Mouse (Mus musculus) CH12.LX (cell line): ENCODE measurements around the gene 9130409I23Rik. TPM values are rescaled to one million over a fixed set of nuclear protein-coding genes. Genes with fewer than 3 reads are reported as not detected.

Source experiments
- DNase-seq: peaks from one replicate; pipeline ENCODE4 v3.0.0-alpha.2; 2013; ENCODE audit errors: extremely low read depth
- H3K27ac ChIP-seq: 2 replicates; pipeline ENCODE4 v1.5.1; 2012; ENCODE audit warnings: low read depth, mild to moderate bottlenecking, control low read depth, moderate library complexity; ENCODE audit not compliant: insufficient read depth
- H3K27me3 ChIP-seq: replicated peaks from 2 replicates; pipeline ENCODE3; 2012; ENCODE audit warnings: inconsistent platforms
- H3K36me3 ChIP-seq, 2 experiments: replicated peaks in 1 of 2; 2 replicates each; pipeline versions ENCODE3 to v1.6.1; 2012; ENCODE audit warnings: inconsistent platforms in 1 of 2, low read length in 1 of 2, mild to moderate bottlenecking in 1 of 2, mixed read lengths in 1 of 2, moderate library complexity in 1 of 2; ENCODE audit not compliant: control insufficient read depth in 1 of 2, insufficient read depth in 1 of 2
- H3K4me1 ChIP-seq, 2 experiments: 2 replicates each; pipeline ENCODE4 v1.6.1; 2012; ENCODE audit warnings: inconsistent platforms in 1 of 2, moderate library complexity in 1 of 2; ENCODE audit not compliant: insufficient read depth in 2 of 2, control insufficient read depth in 1 of 2
- H3K4me2 ChIP-seq: 2 replicates; pipeline ENCODE4 v1.6.1; 2012; ENCODE audit warnings: low read depth, mild to moderate bottlenecking, control low read depth; ENCODE audit not compliant: poor library complexity, insufficient read depth, severe bottlenecking
- H3K4me3 ChIP-seq, 3 experiments: fragments of 150-350 bp in 1 of 3; sonication (generic) in 1 of 3; replicated peaks in 1 of 3; 2 replicates each; pipeline versions ENCODE3 to v1.5.1; 2011 to 2012; ENCODE audit warnings: low read depth in 2 of 3, low read length in 2 of 3, mild to moderate bottlenecking in 2 of 3, moderate library complexity in 2 of 3, control low read depth in 1 of 3, improper control_type of control experiment in 1 of 3, inconsistent platforms in 1 of 3, mixed read lengths in 1 of 3; ENCODE audit not compliant: poor library complexity in 1 of 3
- H3K79me2 ChIP-seq: replicated peaks from 2 replicates; pipeline ENCODE4 v1.6.1; 2012; ENCODE audit warnings: mild to moderate bottlenecking, moderate library complexity; ENCODE audit not compliant: control insufficient read depth, poor library complexity, insufficient read depth, severe bottlenecking; ENCODE audit errors: extremely low read depth
- H3K9ac ChIP-seq: 2 replicates; pipeline ENCODE4 v1.6.1; 2012; ENCODE audit warnings: low read depth, mild to moderate bottlenecking, control low read depth, moderate library complexity; ENCODE audit not compliant: insufficient read depth
- H3K9me3 ChIP-seq: replicated peaks from 2 replicates; pipeline ENCODE3; 2012; ENCODE audit warnings: low read length, inconsistent platforms, mixed read lengths
- CHD1 ChIP-seq: IDR thresholded peaks from 2 replicates; pipeline ENCODE4 v1.6.1; 2012; ENCODE audit warnings: low read depth, low read length, improper control_type of control experiment, inconsistent platforms
- CTCF ChIP-seq, 2 experiments: IDR thresholded peaks in 1 of 2; conservative IDR thresholded peaks in 1 of 2; 2 replicates each; pipeline ENCODE4 v1.5.1; 2011 to 2012; ENCODE audit warnings: low read depth in 2 of 2, low read length in 2 of 2, improper control_type of control experiment in 1 of 2, inconsistent platforms in 1 of 2, mild to moderate bottlenecking in 1 of 2, moderate library complexity in 1 of 2
- E2F4 ChIP-seq: IDR thresholded peaks from 2 replicates; pipeline ENCODE4 v1.6.1; 2011; ENCODE audit warnings: low read depth, low read length, improper control_type of control experiment; ENCODE audit not compliant: insufficient replicate concordance
- ELF1 ChIP-seq: IDR thresholded peaks from 2 replicates; pipeline ENCODE4 v1.6.1; 2014; ENCODE audit warnings: low read depth, mild to moderate bottlenecking, inconsistent platforms, low read length, improper control_type of control experiment
- ETS1 ChIP-seq: conservative IDR thresholded peaks from 2 replicates; pipeline ENCODE4 v1.6.1; 2012; ENCODE audit warnings: low read depth, mild to moderate bottlenecking, inconsistent platforms, low read length, improper control_type of control experiment, moderate library complexity
- GABPA ChIP-seq: IDR thresholded peaks from 2 replicates; pipeline ENCODE4 v1.6.1; 2012; ENCODE audit warnings: low read depth, low read length, improper control_type of control experiment, inconsistent platforms; ENCODE audit not compliant: insufficient replicate concordance
- IRF4 ChIP-seq: IDR thresholded peaks from 2 replicates; pipeline ENCODE4 v1.6.1; 2014; ENCODE audit warnings: low read depth, mild to moderate bottlenecking, inconsistent platforms, low read length, improper control_type of control experiment
- JUN ChIP-seq: IDR thresholded peaks from 2 replicates; pipeline ENCODE4 v1.6.1; 2011; ENCODE audit warnings: low read depth, mild to moderate bottlenecking, low read length, improper control_type of control experiment, moderate library complexity; ENCODE audit not compliant: insufficient read depth
- KAT2A ChIP-seq: IDR thresholded peaks from 2 replicates; pipeline ENCODE4 v1.6.1; 2012; ENCODE audit warnings: low read length, improper control_type of control experiment, inconsistent platforms; ENCODE audit not compliant: insufficient replicate concordance
- MAFK ChIP-seq: IDR thresholded peaks from 2 replicates; pipeline ENCODE4 v1.6.1; 2011; ENCODE audit warnings: low read length, improper control_type of control experiment; ENCODE audit not compliant: insufficient replicate concordance
- MYC ChIP-seq: IDR thresholded peaks from 2 replicates; pipeline ENCODE4 v1.6.1; 2011; ENCODE audit warnings: low read depth, mild to moderate bottlenecking, improper control_type of control experiment, low read length
- PAX5 ChIP-seq: IDR thresholded peaks from 2 replicates; pipeline ENCODE4 v1.6.1; 2012; ENCODE audit warnings: low read length, inconsistent platforms, mixed read lengths
- POLR2A ChIP-seq: IDR thresholded peaks from 2 replicates; pipeline ENCODE4 v1.6.1; 2011; ENCODE audit warnings: low read depth, mild to moderate bottlenecking, improper control_type of control experiment, low read length
- POLR2AphosphoS2 ChIP-seq: IDR thresholded peaks from 2 replicates; pipeline ENCODE4 v1.6.1; 2011; ENCODE audit warnings: low read depth, low read length, improper control_type of control experiment
- RCOR1 ChIP-seq: conservative IDR thresholded peaks from 2 replicates; pipeline ENCODE4 v1.6.1; 2012; ENCODE audit warnings: low read depth, mild to moderate bottlenecking, inconsistent platforms, low read length, improper control_type of control experiment
- SIN3A ChIP-seq: IDR thresholded peaks from 2 replicates; pipeline ENCODE4 v1.6.1; 2012; ENCODE audit warnings: low read length, improper control_type of control experiment, inconsistent platforms
- SMC3 ChIP-seq: IDR thresholded peaks from 2 replicates; pipeline ENCODE4 v1.6.1; 2011; ENCODE audit warnings: low read depth, low read length, improper control_type of control experiment
- UBTF ChIP-seq: IDR thresholded peaks from 2 replicates; pipeline ENCODE4 v1.6.1; 2012; ENCODE audit warnings: low read depth, mild to moderate bottlenecking, inconsistent platforms, low read length, improper control_type of control experiment, moderate library complexity
- USF1 ChIP-seq: IDR thresholded peaks from 2 replicates; pipeline ENCODE4 v1.6.1; 2014; ENCODE audit warnings: low read depth, mild to moderate bottlenecking, inconsistent platforms, low read length, improper control_type of control experiment
- USF2 ChIP-seq: conservative IDR thresholded peaks from 2 replicates; pipeline ENCODE4 v1.6.1; 2011; ENCODE audit warnings: low read depth, low read length, improper control_type of control experiment
- ZC3H11A ChIP-seq: IDR thresholded peaks from 2 replicates; pipeline ENCODE4 v1.6.1; 2012; ENCODE audit warnings: low read depth, mild to moderate bottlenecking, inconsistent platforms, low read length, improper control_type of control experiment
- ZKSCAN1 ChIP-seq: IDR thresholded peaks from 2 replicates; pipeline ENCODE4 v1.6.1; 2012; ENCODE audit warnings: low read depth, inconsistent platforms, low read length, improper control_type of control experiment, borderline replicate concordance
- ZMIZ1 ChIP-seq: IDR thresholded peaks from 2 replicates; pipeline ENCODE4 v1.6.1; 2012; ENCODE audit warnings: low read depth, mild to moderate bottlenecking, inconsistent platforms, low read length, improper control_type of control experiment
- ZNF384 ChIP-seq: IDR thresholded peaks from 2 replicates; pipeline ENCODE4 v1.6.1; 2012; ENCODE audit warnings: low read depth, low read length, improper control_type of control experiment, inconsistent platforms
- dilution Hi-C: fragments of 300-500 bp; cut with MboI; formaldehyde crosslinking; loops from 2 replicates; pipeline ENCODE4 v1.14.3; 2020; ENCODE audit warnings: low sequenced_read_pairs; ENCODE audit not compliant: extremely low pct_unique_long_range_greater_than_20kb, extremely low pct_ligation_motif_present
- in situ Hi-C: fragments of 300-500 bp; cut with MboI; formaldehyde crosslinking; loops from 3 replicates; pipeline ENCODE4 v1.14.3; 2019; ENCODE audit warnings: low sequenced_read_pairs, low pct_ligation_motif_present, low pct_unique_long_range_greater_than_20kb, mixed read lengths
- polyA plus RNA-seq: library from polyadenylated mRNA; unstranded; fragments of >175 nt; gene quantifications from 2 replicates; pipeline ENCODE4 v1.2.1, GENCODE M21; 2012; ENCODE audit warnings: low read depth; ENCODE audit not compliant: insufficient read length
- total RNA-seq, 2 experiments: library from RNA; depleted of rRNA; stranded (reverse); fragments of 300-350 nt in 1 of 2; fragments of >200 nt in 1 of 2; gene quantifications; 2 replicates each; pipeline ENCODE4 v1.2.3; 2012 to 2014

9130409I23Rik gene
- total and polyA plus RNA-seq, 3 experiments = not detected

DNA sequence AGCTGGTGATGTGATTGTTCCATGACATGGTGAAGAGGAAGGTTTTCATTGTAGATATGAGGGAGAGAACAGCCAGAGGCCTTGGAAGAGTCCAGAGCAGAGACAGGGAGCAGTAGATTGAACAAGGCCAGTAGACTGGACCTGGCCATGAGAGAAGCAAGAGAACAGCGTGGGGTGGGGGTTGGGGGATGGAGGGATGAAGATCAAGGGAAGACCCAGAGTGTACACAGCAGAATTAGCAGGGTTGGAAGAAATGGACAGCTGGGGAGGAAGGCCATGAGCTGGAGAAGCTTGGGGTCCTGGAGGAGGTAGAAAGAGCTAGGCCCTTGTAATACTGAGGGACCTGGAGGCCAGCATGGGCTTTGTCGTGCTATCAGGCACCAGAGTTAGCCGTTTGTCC lies 38.6 kb upstream of the 9130409I23Rik start:
- Histone ChIP-seq H3K27me3 (no peaks in the 10 kb centered on the region), H3K36me3 (peaks cover 0 to 7% of the 10 kb centered on the region in 2 experiments), H3K9me3 (no peaks in the 10 kb centered on the region), H3K9ac (no peak overlapping the region), H3K4me2 (no peak overlapping the region), H3K27ac (no peak overlapping the region), H3K79me2 (no peaks in the 10 kb centered on the region), H3K4me1 (peaks cover 14 to 30% of the 10 kb centered on the region in 2 experiments), H3K4me3 (no peak overlapping the region)
- in situ Hi-C loops = loop anchor here (25.0 kb wide), 1 partner anchor 525 kb away; no protein-coding TSS in a partner anchor
- dilution Hi-C loops = no loop called here
- no peak for DNase-seq
- no peak for TF ChIP-seq SIN3A
- TF ChIP-seq ZC3H11A = no peak
- no peak for TF ChIP-seq MYC
- no peak for TF ChIP-seq PAX5
- no peak for TF ChIP-seq RCOR1
- TF ChIP-seq POLR2A = no peak
- TF ChIP-seq USF2 = no peak
- no peak for TF ChIP-seq CHD1
- no peak for TF ChIP-seq E2F4
- no peak for TF ChIP-seq SMC3
- no peak for TF ChIP-seq USF1
- no peak for TF ChIP-seq KAT2A
- no peak for TF ChIP-seq ELF1
- TF ChIP-seq JUN = no peak
- TF ChIP-seq POLR2AphosphoS2 = no peak
- TF ChIP-seq IRF4 = no peak
- no peak for TF ChIP-seq MAFK

DNA sequence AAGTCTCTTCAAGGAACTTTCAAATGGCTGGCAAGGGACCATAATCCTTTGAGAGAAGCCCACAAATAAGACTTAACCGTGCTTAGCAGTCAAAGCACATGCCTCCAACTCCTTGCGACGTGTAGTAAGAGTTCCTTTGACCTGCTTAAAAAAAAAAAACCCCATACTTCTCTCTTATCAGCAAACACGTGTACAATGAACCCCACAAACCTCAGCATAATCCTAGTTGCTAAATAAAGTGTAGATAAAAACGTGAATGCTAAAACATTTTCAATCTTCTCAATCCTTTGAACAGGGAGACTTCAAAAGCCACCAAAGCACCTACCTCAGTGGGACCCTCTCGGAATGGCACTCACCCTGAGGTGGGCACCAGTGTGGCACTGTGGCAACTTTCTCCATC lies 37.6 kb upstream of the 9130409I23Rik start:
- H3K79me2 ChIP-seq = no peaks in the 10 kb centered on the region
- no peak overlapping the region for H3K9ac ChIP-seq
- peaks cover 0 to 4% of the 10 kb centered on the region in 2 experiments for H3K36me3 ChIP-seq
- in situ Hi-C loops (loop anchor here (25.0 kb wide), 1 partner anchor 524 kb away; no protein-coding TSS in a partner anchor), dilution Hi-C loops (no loop called here)
- TF ChIP-seq GABPA (no peak), CTCF (conservative IDR thresholded peaks at IDR 0.05 in 1 of 2, IDR thresholded peaks at IDR 0.05 in 1 of 2; ENCODE audit: low read depth in 2 of 2, low read length in 2 of 2) (no peak), ETS1 (no peak), JUN (no peak), IRF4 (no peak), ZNF384 (no peak), ZKSCAN1 (no peak), UBTF (no peak), ZMIZ1 (no peak), MAFK (no peak)
- peaks cover 14 to 35% of the 10 kb centered on the region in 2 experiments for H3K4me1 ChIP-seq
- H3K9me3 ChIP-seq = no peaks in the 10 kb centered on the region
- DNase-seq = no peak
- H3K27me3 ChIP-seq = peaks cover 5% of the 10 kb centered on the region
- no peak overlapping the region for H3K4me3 ChIP-seq
- no peak overlapping the region for H3K4me2 ChIP-seq
- no peak overlapping the region for H3K27ac ChIP-seq
